Mouse (Mus musculus) lung, adult 2 months (tissue): ENCODE measurements around the gene Pla2g12a.

ENCODE experiments used
- CTCF ChIP-seq: fragments of 200-500 bp; IDR thresholded peaks from 2 replicates; pipeline ENCODE4 v1.5.1; 2011; ENCODE audit warnings: mild to moderate bottlenecking, low read length, control low read depth; ENCODE audit not compliant: insufficient read depth
- POLR2A ChIP-seq: fragments of 200-500 bp; IDR thresholded peaks from 2 replicates; pipeline ENCODE4 v1.6.1; 2011; ENCODE audit warnings: low read depth, mild to moderate bottlenecking, control low read depth, low read length, borderline replicate concordance; ENCODE audit errors: extremely low read depth

GRCm38 (mm10) chr3:129940780-129941179, 62.4 kb downstream of the Pla2g12a start:
- TF ChIP-seq CTCF (no peak), POLR2A (no peak)
